20 mouse cellular contexts compared by ENCODE assay signal in genomic region chr5:74920939-74921338, GRCm38 (mm10).
"Had no signal": no experiment of that assay in that cellular context is flagged by ENCODE, and none has a peak within 500 bp of the region (broad histone marks: within the 10 kb centered on the region; RNA-seq: fewer than 3 reads in every experiment).

No protein-coding gene starts in this region.

- H3K9me3 ChIP-seq: lung, embryonic 15.5 days; midbrain, embryonic 10.5 days; midbrain, embryonic 13.5 days; stomach, embryonic 15.5 days had no signal

- H3K4me3 ChIP-seq: left cerebral cortex, adult 2 months; lung, embryonic 15.5 days; megakaryocyte, embryonic 14.5 days; midbrain, embryonic 10.5 days; midbrain, embryonic 13.5 days; myocyte; neural tube, embryonic 13.5 days; stomach, embryonic 15.5 days had no signal

- H3K9ac ChIP-seq: liver, embryonic 14.5 days; lung, embryonic 15.5 days; midbrain, embryonic 13.5 days; neural tube, embryonic 13.5 days; stomach, embryonic 15.5 days had no signal

- H3K27me3 ChIP-seq: lung, embryonic 15.5 days; midbrain, embryonic 13.5 days; neural tube, embryonic 13.5 days; stomach, embryonic 15.5 days had no signal

- H3K36me3 ChIP-seq: lung, embryonic 15.5 days; midbrain, embryonic 10.5 days; midbrain, embryonic 13.5 days; neural tube, embryonic 13.5 days; stomach, embryonic 15.5 days had no signal

- H3K4me1 ChIP-seq: lung, embryonic 15.5 days; megakaryocyte, embryonic 14.5 days; midbrain, embryonic 13.5 days; neural tube, embryonic 13.5 days had no signal

- H3K4me2 ChIP-seq: liver, embryonic 11.5 days; lung, embryonic 15.5 days; midbrain, embryonic 13.5 days; neural tube, embryonic 13.5 days; stomach, embryonic 15.5 days had no signal

- ATAC-seq: hindbrain, postnatal 0 days; inflammation-experienced regulatory T-cells, adult 6 months; midbrain, embryonic 13.5 days; midbrain, embryonic 16.5 days had no signal

- H3K27ac ChIP-seq: hindbrain, postnatal 0 days; left cerebral cortex, adult 2 months; liver, embryonic 14.5 days; lung, embryonic 15.5 days; midbrain, embryonic 10.5 days; midbrain, embryonic 13.5 days; neural tube, embryonic 13.5 days; stomach, embryonic 15.5 days had no signal

- DNase-seq: layer of hippocampus, postnatal 36 days; lung, adult 18-20 months; lung, postnatal 10 days; lung, postnatal 36 days; right cerebral cortex, postnatal 25 days; spleen, adult 18-20 months; thymus, postnatal 25 days had no signal
